Mouse (Mus musculus): ENCODE results near the gene Usp54.
"Not testable (repeated sequence)": the region's sequence is repeated elsewhere in the genome, so short reads cannot be mapped to it uniquely, and the experiment has no call there.

Gene Usp54

DNA sequence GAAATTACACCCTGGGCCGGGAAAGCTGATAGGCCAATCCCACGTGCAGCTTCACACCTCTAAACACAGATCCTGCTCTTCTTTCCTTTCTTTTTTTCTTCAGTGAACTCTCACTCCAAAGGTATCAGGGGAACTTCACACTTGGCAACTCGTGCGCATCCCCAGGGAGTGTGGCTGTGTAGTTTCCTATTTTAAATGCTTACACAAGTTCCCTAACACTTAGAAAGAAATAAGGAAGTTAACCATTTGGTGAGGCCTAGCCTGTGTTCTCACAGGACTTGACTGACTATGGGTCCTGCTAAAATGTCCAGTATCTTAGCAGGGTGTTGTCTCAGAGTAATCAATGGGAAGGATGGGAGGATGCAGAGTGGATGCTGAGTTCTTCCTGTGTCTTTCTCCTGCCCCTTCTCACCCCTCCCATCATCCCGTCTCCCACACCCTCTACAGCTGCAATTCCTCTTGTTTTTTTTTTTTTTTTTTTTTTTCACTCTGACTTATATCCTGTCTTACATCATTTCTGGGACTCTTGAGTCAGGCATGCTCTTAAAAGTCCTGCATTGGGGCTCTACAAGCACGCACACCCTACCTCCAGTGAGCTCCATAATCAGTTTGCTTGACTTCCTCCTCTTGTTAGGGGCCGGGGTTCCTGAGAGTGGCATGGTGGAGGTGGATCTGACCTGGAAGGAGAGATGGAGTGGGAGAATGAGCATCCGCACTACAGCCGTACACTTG is 14.0 kb upstream of the Usp54 start:
- DNase-seq, result no peak

DNA sequence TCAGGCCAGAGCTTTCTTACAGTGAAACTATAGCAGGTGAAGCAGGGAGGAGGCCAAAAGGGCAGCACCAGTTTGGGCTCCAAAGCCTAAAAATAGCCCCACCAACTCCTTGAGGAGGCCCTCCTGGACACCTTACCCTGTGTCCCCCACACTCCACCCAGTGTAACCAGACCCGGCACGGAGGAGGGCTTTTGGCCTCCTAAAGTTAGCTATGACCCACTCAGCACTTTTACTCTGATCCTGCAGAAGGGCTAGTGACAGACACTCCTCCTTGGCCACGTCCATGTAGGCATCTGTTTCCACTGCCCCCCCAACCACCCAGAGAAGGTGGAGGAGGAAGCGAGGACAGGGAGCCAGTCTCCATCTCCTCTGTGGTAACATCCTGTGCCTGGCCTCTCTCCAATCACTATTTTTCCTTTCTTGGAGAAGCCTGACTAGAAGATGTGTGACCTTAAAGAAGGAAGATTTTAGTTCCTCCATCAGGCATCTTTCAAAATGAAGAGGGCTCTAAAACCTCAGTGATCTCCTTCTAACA is 10.9 kb upstream of the Usp54 start:
- no peak for DNase-seq

DNA sequence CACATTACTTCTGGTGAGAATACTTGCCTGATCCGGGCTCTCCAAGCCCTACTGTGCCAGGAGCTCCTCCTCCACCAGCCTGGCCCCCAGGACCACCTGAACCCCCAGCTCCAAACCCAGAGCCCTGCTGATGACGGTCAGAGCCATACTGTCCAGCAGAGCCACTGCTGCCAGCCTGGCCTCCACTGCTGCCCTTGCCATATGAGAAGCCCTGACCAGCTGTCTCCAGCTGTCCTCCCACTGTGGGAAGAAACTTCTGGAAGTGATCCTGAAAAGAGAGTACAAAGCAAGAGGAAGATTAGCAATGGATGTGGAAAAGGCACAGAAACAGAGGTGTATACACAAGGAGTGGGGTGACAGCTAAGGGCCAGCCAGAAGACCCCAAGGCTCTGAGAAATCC is 10.1 kb upstream of the Usp54 start:
- DNase-seq, result peak; percentile 17 to 18

GRCm38 (mm10) chr14:20646381-20646780 is 5.5 kb upstream of the Usp54 start:
- DNase-seq, result no peak

DNA sequence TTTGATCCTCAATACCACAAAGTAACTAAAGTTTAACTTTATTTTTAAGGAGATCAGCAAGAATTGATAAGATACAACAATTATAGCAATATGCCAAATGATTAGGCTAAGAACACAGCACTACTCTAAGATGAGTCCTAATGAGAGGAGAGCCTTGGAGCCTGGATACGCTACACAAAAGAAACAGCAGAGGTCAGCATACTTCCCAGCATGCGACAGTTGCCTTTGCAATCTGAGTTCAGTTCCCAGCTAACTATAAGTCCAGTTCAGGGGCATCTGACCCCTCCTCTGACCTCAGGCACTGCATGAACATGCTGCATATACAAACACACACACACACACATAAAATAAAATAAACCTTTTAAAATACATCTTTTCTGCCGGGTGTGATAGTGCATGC is 4.7 kb upstream of the Usp54 start:
- no peak for DNase-seq

- DNase-seq, result no peak
These were observed 594 bp upstream of the Usp54 start for GRCm38 (mm10) chr14:20641438-20641875.

- DNase-seq, result peak; percentile 8 to 18
These were observed 794 bp downstream of the Usp54 start for GRCm38 (mm10) chr14:20639918-20640619.

- DNase-seq, result no peak
These were observed 2.2 kb downstream of the Usp54 start for GRCm38 (mm10) chr14:20638702-20639101.

- no peak for DNase-seq
These were observed 2.9 kb downstream of the Usp54 start for GRCm38 (mm10) chr14:20637818-20638574.

DNA sequence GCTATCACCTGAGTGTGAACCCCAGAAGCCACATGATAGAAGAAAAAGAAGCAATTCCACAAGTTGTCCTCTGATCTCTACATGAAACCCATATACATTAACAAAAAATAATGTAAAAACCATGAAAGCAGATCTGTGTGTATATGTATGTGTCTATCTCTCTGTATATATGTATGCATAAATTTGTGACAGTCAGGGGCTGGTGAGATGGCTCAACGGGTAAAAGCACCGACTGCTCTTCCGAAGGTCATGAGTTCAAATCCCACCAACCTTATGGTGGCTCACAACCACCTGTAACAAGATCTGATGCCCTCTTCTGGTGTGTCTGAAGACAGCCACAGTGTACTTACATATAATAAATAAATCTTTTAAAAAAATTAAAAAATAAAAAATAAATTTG is 3.9 kb downstream of the Usp54 start:
- not testable (repeated sequence) for DNase-seq

DNA sequence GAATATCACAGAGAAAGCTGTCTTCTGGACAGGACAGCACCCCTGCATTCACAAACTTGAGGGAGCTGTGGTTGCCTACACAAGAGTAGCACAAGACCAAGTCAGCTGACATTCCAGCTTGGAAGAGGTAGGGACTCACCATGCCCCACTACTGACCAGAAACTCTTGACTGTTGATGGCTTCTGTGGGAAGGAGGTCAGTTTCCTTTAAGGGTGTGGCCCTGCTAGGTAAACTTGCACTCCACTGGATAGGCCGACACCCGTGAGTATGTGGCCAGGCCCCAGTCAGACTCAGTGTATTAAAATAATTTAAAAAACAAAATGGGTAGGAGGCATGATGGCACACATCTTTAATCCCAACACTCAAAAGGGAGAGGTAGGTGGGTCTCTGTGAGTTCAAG is 5.3 kb downstream of the Usp54 start:
- peak; percentile 38 to 60 for DNase-seq

DNA sequence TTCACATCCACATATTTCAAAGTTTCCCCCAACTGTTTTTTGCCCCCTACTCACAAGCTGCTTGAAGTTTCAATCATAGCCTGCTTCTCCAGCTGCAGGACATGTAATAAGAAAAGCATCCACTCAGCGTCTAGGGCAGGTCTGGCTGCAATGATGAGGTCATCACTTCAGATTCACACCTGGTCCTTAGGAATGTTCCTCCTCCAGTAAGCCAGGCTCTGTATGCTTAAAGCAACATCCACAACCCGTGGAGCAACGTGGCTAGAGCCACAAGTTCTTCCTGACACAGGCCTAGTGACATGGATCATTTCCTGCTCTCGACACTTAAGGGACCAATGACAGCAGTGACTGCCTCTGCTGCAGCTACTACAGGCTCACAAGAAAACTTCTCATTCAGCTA is 9.6 kb downstream of the Usp54 start:
- DNase-seq, result peak; percentile 52 to 76

DNA sequence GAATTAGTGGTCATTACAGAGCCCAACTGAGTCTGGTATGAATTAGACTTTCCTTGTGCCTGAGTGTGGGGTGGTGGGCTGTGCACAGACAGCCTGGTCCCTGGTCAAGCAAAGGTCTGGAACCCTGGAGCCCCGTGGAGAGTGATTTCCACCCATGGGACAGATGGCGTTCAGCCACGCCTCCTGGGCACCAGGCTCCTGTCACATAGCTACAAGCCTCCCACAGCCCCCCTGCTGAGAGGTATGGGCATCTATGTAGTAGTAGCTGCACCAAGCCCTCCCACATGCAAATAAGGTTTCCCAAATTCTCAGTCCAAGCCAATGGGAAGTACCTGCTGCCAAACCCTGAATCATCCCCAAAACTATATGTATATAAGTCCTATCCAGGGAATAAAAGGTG is 13.9 kb downstream of the Usp54 start:
- no peak for DNase-seq

- DNase-seq, result no peak
These were observed 14.4 kb downstream of the Usp54 start for GRCm38 (mm10) chr14:20626447-20626846.

GRCm38 (mm10) chr14:20622907-20623306 is 18.0 kb downstream of the Usp54 start:
- no peak for DNase-seq

- DNase-seq, result no peak
These were observed 18.5 kb downstream of the Usp54 start for GRCm38 (mm10) chr14:20622412-20622811.

- DNase-seq, result no peak
These were observed 19.0 kb downstream of the Usp54 start for GRCm38 (mm10) chr14:20621903-20622302.

DNA sequence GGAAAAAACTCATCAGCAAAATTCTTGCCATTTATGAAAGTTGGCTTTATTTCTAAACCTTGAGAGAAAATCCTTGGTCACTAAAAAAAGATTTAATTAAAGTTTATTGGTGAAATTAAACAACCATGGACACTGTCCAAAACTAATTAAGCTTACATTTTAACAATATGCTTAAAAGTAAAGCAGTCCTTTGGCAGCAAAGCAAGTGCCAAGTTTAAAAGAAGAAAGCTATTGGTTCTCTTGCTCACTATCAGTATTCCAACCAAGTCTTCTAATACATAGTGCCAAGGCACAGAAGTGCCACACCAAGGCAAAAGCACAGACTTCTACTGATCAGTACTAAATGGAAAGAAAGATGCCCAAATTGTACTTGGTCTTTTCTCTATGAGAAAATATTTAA is 21.7 kb downstream of the Usp54 start:
- DNase-seq, result no peak

- peak; percentile 41 to 63 for DNase-seq
These were observed 22.7 kb downstream of the Usp54 start for GRCm38 (mm10) chr14:20618211-20618610.

GRCm38 (mm10) chr14:20616421-20616820 is 24.4 kb downstream of the Usp54 start:
- peak; percentile 59 to 71 for DNase-seq

DNA sequence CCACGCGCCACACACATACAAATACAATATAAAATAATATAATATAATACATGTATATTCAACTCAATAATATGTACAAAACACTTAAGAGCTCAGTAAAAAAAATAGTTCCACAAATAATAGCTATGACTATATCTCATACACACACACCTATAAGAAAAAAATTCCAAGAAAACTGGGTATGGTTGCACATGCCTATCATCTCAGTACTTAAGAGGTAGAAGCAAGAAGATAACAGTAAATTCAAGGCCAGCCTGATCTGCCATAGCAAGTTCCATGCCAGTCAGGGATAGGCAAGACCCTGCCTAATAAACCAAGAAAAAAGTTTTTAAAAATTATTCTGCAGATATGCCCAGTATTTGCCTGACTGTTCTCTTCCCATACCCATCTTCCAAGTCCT is 25.8 kb downstream of the Usp54 start:
- DNase-seq, result no peak

GRCm38 (mm10) chr14:20612820-20613219 is 28.0 kb downstream of the Usp54 start:
- no peak for DNase-seq

GRCm38 (mm10) chr14:20610146-20610545 is 30.7 kb downstream of the Usp54 start:
- peak; percentile 85 to 90 for DNase-seq
